Mouse (Mus musculus) neural tube, embryonic 13.5 days (tissue): ENCODE measurements around the gene Krtcap2. TPM values are rescaled to one million over a fixed set of nuclear protein-coding genes. Genes with fewer than 3 reads are reported as not detected.

Experiments used
- ATAC-seq: fragments of 200-750 bp; cut with Nextera tagmentation; 2 replicates; pipeline ENCODE4 v1.8.0; 2017; ENCODE audit warnings: low read depth, mild to moderate bottlenecking, moderate TSS enrichment, moderate library complexity
- H3K27ac ChIP-seq: fragments of 300-500 bp; sonication (generic); replicated peaks from 2 replicates; pipeline ENCODE4 v1.5.1; 2015; ENCODE audit warnings: moderate library complexity, mild to moderate bottlenecking, inconsistent platforms
- H3K27me3 ChIP-seq: fragments of 300-500 bp; sonication (generic); 2 replicates; pipeline ENCODE4 v1.6.1; 2015; ENCODE audit warnings: mild to moderate bottlenecking, inconsistent platforms
- H3K36me3 ChIP-seq: fragments of 300-500 bp; sonication (generic); 2 replicates; pipeline ENCODE4 v1.6.1; 2015; ENCODE audit warnings: mild to moderate bottlenecking, inconsistent platforms
- H3K4me1 ChIP-seq: fragments of 300-500 bp; sonication (generic); replicated peaks from 2 replicates; pipeline ENCODE4 v1.6.1; 2015; ENCODE audit warnings: inconsistent platforms
- H3K4me2 ChIP-seq: fragments of 300-500 bp; sonication (generic); 2 replicates; pipeline ENCODE4 v1.6.1; 2015; ENCODE audit warnings: inconsistent platforms, mild to moderate bottlenecking, moderate library complexity
- H3K4me3 ChIP-seq: fragments of 300-500 bp; sonication (generic); 2 replicates; pipeline ENCODE4 v1.5.1; 2015; ENCODE audit warnings: mild to moderate bottlenecking, inconsistent platforms
- H3K9ac ChIP-seq: fragments of 300-500 bp; sonication (generic); 2 replicates; pipeline ENCODE4 v1.6.1; 2015; ENCODE audit warnings: moderate library complexity, mild to moderate bottlenecking, inconsistent platforms
- H3K9me3 ChIP-seq: fragments of 300-500 bp; sonication (generic); 2 replicates; pipeline ENCODE4 v1.6.1; 2016; ENCODE audit warnings: inconsistent platforms
- WGBS: fragments of 180-500 bp; shearing (Covaris S2); methylation state at CpG from one replicate; pipeline ENCODE4 v1.1.7; 2015; 5-methylcytosine and 5-hydroxymethylcytosine counted together
- polyA plus RNA-seq: library from polyadenylated mRNA; unstranded; fragments of >200 nt; fragmentation: Nextera tagmentation; extraction: Ambion mirVana; gene quantifications from 2 replicates; pipeline ENCODE4 v1.2.1, GENCODE M21; 2015

Gene Krtcap2
- polyA plus RNA-seq, 1 experiment from 2014 or later, result 248 TPM

- peak overlapping the region; percentile 94 for H3K4me2 ChIP-seq
- H3K27me3 ChIP-seq, result peaks cover 48% of the 10 kb centered on the region
- peaks cover 54% of the 10 kb centered on the region for H3K4me1 ChIP-seq
- ATAC-seq, result peak; percentile 54
- peak overlapping the region; percentile 49 for H3K4me3 ChIP-seq
- peak overlapping the region; percentile 68 for H3K27ac ChIP-seq
- 2% methylated on average over 35 of the region's 35 CpGs for WGBS
- H3K36me3 ChIP-seq, result no peaks in the 10 kb centered on the region
- no peaks in the 10 kb centered on the region for H3K9me3 ChIP-seq
- H3K9ac ChIP-seq, result peak overlapping the region; percentile 72
Observed at GRCm38 (mm10) chr3:89279153-89279890, 33.6 kb downstream of the Krtcap2 start.

GRCm38 (mm10) chr3:89280050-89280605 is 34.4 kb downstream of the Krtcap2 start:
- H3K27ac ChIP-seq, result peak overlapping the region; percentile 68

GRCm38 (mm10) chr3:89280606-89281511 is 35.1 kb downstream of the Krtcap2 start, which contains the start of gene Efna1:
Gene Efna1 (minus strand): TSS chr3:89281142.
- under 1% methylated on average over 52 of the region's 52 CpGs for WGBS
- Histone ChIP-seq H3K27me3 (peaks cover 48% of the 10 kb centered on the region), H3K9ac (peak within 1 kb of the TSS; percentile 72), H3K4me2 (peak within 1 kb of the TSS; percentile 94), H3K4me3 (peak within 1 kb of the TSS; percentile 49), H3K4me1 (peaks cover 60% of the 10 kb centered on the region), H3K36me3 (no peaks in the 10 kb centered on the region), H3K27ac (peak within 1 kb of the TSS; percentile 68), H3K9me3 (no peaks in the 10 kb centered on the region)
- peak; percentile 40 for ATAC-seq

More at GRCm38 (mm10) chr3:89280050-89280605, 34.4 kb downstream of the Krtcap2 start:
- H3K4me2 ChIP-seq, result peak overlapping the region; percentile 94
- peak; percentile 16; the same call in 1 of the 2 replicates for ATAC-seq
- peaks cover 54% of the 10 kb centered on the region for H3K4me1 ChIP-seq
- H3K27me3 ChIP-seq, result peaks cover 48% of the 10 kb centered on the region
- H3K9ac ChIP-seq, result peak overlapping the region; percentile 72
- peak overlapping the region; percentile 49 for H3K4me3 ChIP-seq
- H3K9me3 ChIP-seq, result no peaks in the 10 kb centered on the region
- H3K36me3 ChIP-seq, result no peaks in the 10 kb centered on the region
- under 1% methylated on average over 29 of the region's 29 CpGs for WGBS

GRCm38 (mm10) chr3:89281579-89282290 is 36.0 kb downstream of the Krtcap2 start:
- no peak for ATAC-seq
- 12% methylated on average over 20 of the region's 20 CpGs for WGBS
- Histone ChIP-seq H3K4me3 (peak overlapping the region; percentile 49), H3K9ac (peak overlapping the region; percentile 72), H3K4me2 (peak overlapping the region; percentile 94), H3K4me1 (peaks cover 60% of the 10 kb centered on the region), H3K27ac (no peak overlapping the region; the same call in 1 of the 2 replicates), H3K9me3 (no peaks in the 10 kb centered on the region), H3K36me3 (no peaks in the 10 kb centered on the region), H3K27me3 (peaks cover 42% of the 10 kb centered on the region)

GRCm38 (mm10) chr3:89282291-89282643 is 36.5 kb downstream of the Krtcap2 start:
- Histone ChIP-seq H3K9me3 (no peaks in the 10 kb centered on the region), H3K4me3 (no peak overlapping the region), H3K27ac (no peak overlapping the region), H3K4me2 (0 out of 2 replicates have a peak overlapping the region, but pooled peaks have one; percentile 94), H3K36me3 (no peaks in the 10 kb centered on the region), H3K4me1 (peaks cover 55% of the 10 kb centered on the region), H3K9ac (peak overlapping the region; percentile 52; the same call in 1 of the 2 replicates), H3K27me3 (peaks cover 42% of the 10 kb centered on the region)
- WGBS, result 26% methylated on average over 4 of the region's 4 CpGs
- ATAC-seq, result no peak

GRCm38 (mm10) chr3:89284261-89284660 is 38.5 kb downstream of the Krtcap2 start:
- Histone ChIP-seq H3K36me3 (no peaks in the 10 kb centered on the region), H3K27ac (no peak overlapping the region), H3K9me3 (no peaks in the 10 kb centered on the region), H3K4me2 (no peak overlapping the region), H3K27me3 (peaks cover 23% of the 10 kb centered on the region), H3K9ac (no peak overlapping the region), H3K4me1 (peaks cover 35% of the 10 kb centered on the region), H3K4me3 (no peak overlapping the region)
- no peak for ATAC-seq
- 93% methylated on average over 3 of the region's 3 CpGs for WGBS

- Histone ChIP-seq H3K36me3 (no peaks in the 10 kb centered on the region), H3K4me1 (peaks cover 23% of the 10 kb centered on the region), H3K27ac (no peak overlapping the region), H3K4me2 (no peak overlapping the region), H3K4me3 (no peak overlapping the region), H3K9me3 (no peaks in the 10 kb centered on the region), H3K9ac (no peak overlapping the region), H3K27me3 (peaks cover 12% of the 10 kb centered on the region)
- ATAC-seq, result no peak
- WGBS, result 38% methylated on average over 2 of the region's 2 CpGs
Observed at GRCm38 (mm10) chr3:89285526-89285925, 39.8 kb downstream of the Krtcap2 start.

GRCm38 (mm10) chr3:89287286-89287685 is 41.5 kb downstream of the Krtcap2 start:
- no peak for ATAC-seq

GRCm38 (mm10) chr3:89288503-89288928 is 42.8 kb downstream of the Krtcap2 start:
- 58% methylated on average over 7 of the region's 7 CpGs for WGBS
- Histone ChIP-seq H3K9me3 (no peaks in the 10 kb centered on the region), H3K9ac (no peak overlapping the region), H3K27me3 (no peaks in the 10 kb centered on the region), H3K4me2 (no peak overlapping the region), H3K36me3 (no peaks in the 10 kb centered on the region), H3K4me3 (no peak overlapping the region), H3K4me1 (peaks cover 6% of the 10 kb centered on the region), H3K27ac (no peak overlapping the region)
- ATAC-seq, result no peak

More at GRCm38 (mm10) chr3:89287286-89287685, 41.5 kb downstream of the Krtcap2 start:
- H3K4me2 ChIP-seq, result no peak overlapping the region
- WGBS, result 68% methylated on average over 5 of the region's 5 CpGs
- no peak overlapping the region for H3K27ac ChIP-seq
- H3K36me3 ChIP-seq, result no peaks in the 10 kb centered on the region
- peaks cover 6% of the 10 kb centered on the region for H3K4me1 ChIP-seq
- no peak overlapping the region for H3K4me3 ChIP-seq
- H3K9ac ChIP-seq, result no peak overlapping the region
- no peaks in the 10 kb centered on the region for H3K27me3 ChIP-seq
- no peaks in the 10 kb centered on the region for H3K9me3 ChIP-seq

GRCm38 (mm10) chr3:89291874-89292273 is 46.1 kb downstream of the Krtcap2 start:
- no peaks in the 10 kb centered on the region for H3K9me3 ChIP-seq
- H3K9ac ChIP-seq, result no peak overlapping the region
- no peak overlapping the region for H3K4me2 ChIP-seq
- no peak overlapping the region for H3K4me3 ChIP-seq
- H3K27ac ChIP-seq, result no peak overlapping the region
- no peaks in the 10 kb centered on the region for H3K36me3 ChIP-seq
- 80% methylated on average over 10 of the region's 10 CpGs for WGBS
- H3K27me3 ChIP-seq, result no peaks in the 10 kb centered on the region
- no peak for ATAC-seq
- H3K4me1 ChIP-seq, result no peaks in the 10 kb centered on the region

- Histone ChIP-seq H3K27ac (no peak overlapping the region), H3K27me3 (no peaks in the 10 kb centered on the region), H3K9me3 (no peaks in the 10 kb centered on the region), H3K9ac (no peak overlapping the region), H3K4me1 (no peaks in the 10 kb centered on the region), H3K36me3 (no peaks in the 10 kb centered on the region), H3K4me2 (no peak overlapping the region), H3K4me3 (no peak overlapping the region)
- no peak for ATAC-seq
- 71% methylated on average over 5 of the region's 5 CpGs for WGBS
Observed at GRCm38 (mm10) chr3:89292303-89292702, 46.5 kb downstream of the Krtcap2 start.
